Mouse (Mus musculus) cortical plate, adult 2 months (tissue): ENCODE measurements around the gene Gm17359.

Source experiments
- CTCF ChIP-seq: fragments of 200-500 bp; IDR thresholded peaks from 2 replicates; pipeline ENCODE4 v1.5.1; 2011; ENCODE audit warnings: mild to moderate bottlenecking, control low read depth, low read length; ENCODE audit not compliant: insufficient read depth; ENCODE audit errors: extremely low read depth
- POLR2A ChIP-seq: fragments of 200-500 bp; IDR thresholded peaks from 2 replicates; pipeline ENCODE4 v1.6.1; 2011; ENCODE audit warnings: mild to moderate bottlenecking, low read length, control low read depth; ENCODE audit not compliant: insufficient read depth; ENCODE audit errors: extremely low read depth

- no peak for TF ChIP-seq CTCF
- no peak for TF ChIP-seq POLR2A
Measured at GRCm38 (mm10) chr3:79410629-79410995, 74.2 kb downstream of the Gm17359 start.
